Mouse (Mus musculus): ENCODE measurements around the gene Tmem44. TPM values are rescaled to one million over a fixed set of nuclear protein-coding genes. Genes with fewer than 3 reads are reported as not detected.
"Not testable (repeated sequence)": the region's sequence is repeated elsewhere in the genome, so short reads cannot be mapped to it uniquely, and the experiment has no call there.

Tmem44 gene
- polyA plus RNA-seq, 1 experiment from 2014 or later: 30.9 TPM

GRCm38 (mm10) chr16:30464742-30465141 lies 85.9 kb downstream of the Tmem44 start:
- H3K4me2 ChIP-seq (replicated peaks; ENCODE audit: low read depth, low read length); H3K4me3 ChIP-seq (ENCODE audit: low read depth, low read length); H3K36me3 ChIP-seq (ENCODE audit: control insufficient read depth, insufficient read depth, low read length); H3K4me1 ChIP-seq (replicated peaks; ENCODE audit: control insufficient read depth, insufficient read depth, low read length); DNase-seq (ENCODE audit: low spot score); ATAC-seq (ENCODE audit: low FRiP score); H3K9me3 ChIP-seq (ENCODE audit: control insufficient read depth, low read length); H3K9ac ChIP-seq (ENCODE audit: low read depth, low read length); H3K27ac ChIP-seq (ENCODE audit: low read depth, low read length); H3K27me3 ChIP-seq (ENCODE audit: control insufficient read depth, insufficient read depth, low read length): not testable (repeated sequence)
- 87% methylated on average over 3 of the region's 3 CpGs for WGBS

Other genes starting within 250 kb of the Tmem44 start
- 1.3 and 2.4 TPM in 2 replicates for gene Gp5, start 240.1 kb downstream of the Tmem44 start, polyA plus RNA-seq (2014; fragmentation: Nextera tagmentation; extraction: Ambion mirVana)
- 10.3 and 12.6 TPM in 2 replicates for gene Atp13a3, start 144.9 kb downstream of the Tmem44 start, polyA plus RNA-seq (2014; fragmentation: Nextera tagmentation; extraction: Ambion mirVana)
- 73.4 and 85.1 TPM in 2 replicates for gene Lsg1, start 36.8 kb upstream of the Tmem44 start, polyA plus RNA-seq (2014; fragmentation: Nextera tagmentation; extraction: Ambion mirVana)
- gene Fam43a, start 48.9 kb upstream of the Tmem44 start, polyA plus RNA-seq (2014; fragmentation: Nextera tagmentation; extraction: Ambion mirVana): 6.7 TPM in 2 replicates